Mouse (Mus musculus): Measurements from ENCODE around the gene Olfr652. TPM values are rescaled to one million over a fixed set of nuclear protein-coding genes. Genes with fewer than 3 reads are reported as not detected.

Olfr652 gene
- total and polyA plus RNA-seq, 3 experiments, result not detected

- no peak for TF ChIP-seq IRF4 (IDR thresholded peaks at IDR 0.05; ENCODE audit: low read depth, low read length)
- no peak for TF ChIP-seq ZKSCAN1 (IDR thresholded peaks at IDR 0.05; ENCODE audit: borderline replicate concordance, low read depth, low read length)
- Histone ChIP-seq H3K4me3 (replicated peaks in 1 of 3; ENCODE audit: low read depth in 2 of 3, low read length in 2 of 3, poor library complexity in 1 of 3) (no peak within 1 kb of the TSS), H3K9ac (ENCODE audit: insufficient read depth, low read depth) (no peak within 1 kb of the TSS), H3K9me3 (replicated peaks; ENCODE audit: low read length) (no peaks in the 10 kb centered on the region), H3K79me2 (replicated peaks; ENCODE audit: control insufficient read depth, extremely low read depth, insufficient read depth, poor library complexity, severe bottlenecking) (no peaks in the 10 kb centered on the region), H3K36me3 (replicated peaks in 1 of 2; ENCODE audit: control insufficient read depth in 1 of 2, insufficient read depth in 1 of 2, low read length in 1 of 2) (no peaks in the 10 kb centered on the region), H3K4me2 (ENCODE audit: insufficient read depth, low read depth, poor library complexity, severe bottlenecking) (no peak within 1 kb of the TSS), H3K27ac (ENCODE audit: insufficient read depth, low read depth) (no peak within 1 kb of the TSS), H3K27me3 (replicated peaks) (no peaks in the 10 kb centered on the region), H3K4me1 (ENCODE audit: control insufficient read depth in 1 of 2, insufficient read depth in 2 of 2) (no peaks in the 10 kb centered on the region; a peak in 1 of 4 replicates)
- dilution Hi-C loops (cut with MboI; ENCODE audit: extremely low pct_ligation_motif_present, extremely low pct_unique_long_range_greater_than_20kb, low sequenced_read_pairs), result no loop called here
- in situ Hi-C loops (cut with MboI; ENCODE audit: low pct_ligation_motif_present, low pct_unique_long_range_greater_than_20kb, low sequenced_read_pairs), result no loop called here
- DNase-seq (ENCODE audit: extremely low read depth), result no peak
Observed at GRCm38 (mm10) chr7:104601679-104602078, 41.0 kb downstream of the Olfr652 start, which contains the start of gene Olfr655. Gene Olfr655, minus strand, starts transcription at chr7:104601779.

GRCm38 (mm10) chr7:104603173-104603572, 42.5 kb downstream of the Olfr652 start:
- H3K4me2 ChIP-seq (ENCODE audit: insufficient read depth, low read depth, poor library complexity, severe bottlenecking), result no peak overlapping the region
- no peak overlapping the region for H3K27ac ChIP-seq (ENCODE audit: insufficient read depth, low read depth)
- no peaks in the 10 kb centered on the region for H3K79me2 ChIP-seq (replicated peaks; ENCODE audit: control insufficient read depth, extremely low read depth, insufficient read depth, poor library complexity, severe bottlenecking)
- H3K27me3 ChIP-seq (replicated peaks), result no peaks in the 10 kb centered on the region
- dilution Hi-C loops (cut with MboI; ENCODE audit: extremely low pct_ligation_motif_present, extremely low pct_unique_long_range_greater_than_20kb, low sequenced_read_pairs), result no loop called here
- in situ Hi-C loops (cut with MboI; ENCODE audit: low pct_ligation_motif_present, low pct_unique_long_range_greater_than_20kb, low sequenced_read_pairs), result no loop called here
- H3K4me3 ChIP-seq (replicated peaks in 1 of 3; ENCODE audit: low read depth in 2 of 3, low read length in 2 of 3, poor library complexity in 1 of 3), result no peak overlapping the region
- H3K4me1 ChIP-seq (ENCODE audit: control insufficient read depth in 1 of 2, insufficient read depth in 2 of 2), result no peaks in the 10 kb centered on the region
- H3K9ac ChIP-seq (ENCODE audit: insufficient read depth, low read depth), result no peak overlapping the region
- no peaks in the 10 kb centered on the region for H3K9me3 ChIP-seq (replicated peaks; ENCODE audit: low read length)
- no peaks in the 10 kb centered on the region for H3K36me3 ChIP-seq (replicated peaks in 1 of 2; ENCODE audit: control insufficient read depth in 1 of 2, insufficient read depth in 1 of 2, low read length in 1 of 2)
- peak; percentile 70 for DNase-seq (ENCODE audit: extremely low read depth)
- TF ChIP-seq USF1 (IDR thresholded peaks at IDR 0.05; ENCODE audit: low read depth, low read length) (no peak), MAFK (IDR thresholded peaks at IDR 0.05; ENCODE audit: insufficient replicate concordance, low read length) (no peak), MAZ (IDR thresholded peaks at IDR 0.05; ENCODE audit: low read depth, low read length) (no peak), ELF1 (IDR thresholded peaks at IDR 0.05; ENCODE audit: low read depth, low read length) (no peak), POLR2A (IDR thresholded peaks at IDR 0.05; ENCODE audit: low read depth, low read length) (no peak), RCOR1 (conservative IDR thresholded peaks at IDR 0.05; ENCODE audit: low read depth, low read length) (no peak), CTCF (conservative IDR thresholded peaks at IDR 0.05 in 1 of 2, IDR thresholded peaks at IDR 0.05 in 1 of 2; ENCODE audit: low read depth in 2 of 2, low read length in 2 of 2) (peak; percentile 82 to 96), E2F4 (IDR thresholded peaks at IDR 0.05; ENCODE audit: insufficient replicate concordance, low read depth, low read length) (no peak), IRF4 (IDR thresholded peaks at IDR 0.05; ENCODE audit: low read depth, low read length) (no peak), JUND (conservative IDR thresholded peaks at IDR 0.05; ENCODE audit: low read depth, low read length) (no peak), TBP (conservative IDR thresholded peaks at IDR 0.05; ENCODE audit: low read depth, low read length) (no peak), UBTF (IDR thresholded peaks at IDR 0.05; ENCODE audit: low read depth, low read length) (no peak), MYC (IDR thresholded peaks at IDR 0.05; ENCODE audit: low read depth, low read length) (peak; percentile 84), CHD1 (IDR thresholded peaks at IDR 0.05; ENCODE audit: low read depth, low read length) (no peak), ETS1 (conservative IDR thresholded peaks at IDR 0.05; ENCODE audit: low read depth, low read length) (no peak), MAX (IDR thresholded peaks at IDR 0.05; ENCODE audit: low read length) (peak; percentile 72), MXI1 (IDR thresholded peaks at IDR 0.05; ENCODE audit: low read depth, low read length) (no peak), NRF1 (IDR thresholded peaks at IDR 0.05; ENCODE audit: low read depth, low read length) (no peak), CHD2 (IDR thresholded peaks at IDR 0.05; ENCODE audit: low read length) (no peak), ZKSCAN1 (IDR thresholded peaks at IDR 0.05; ENCODE audit: borderline replicate concordance, low read depth, low read length) (no peak), JUN (IDR thresholded peaks at IDR 0.05; ENCODE audit: insufficient read depth, low read depth, low read length) (no peak), ZMIZ1 (IDR thresholded peaks at IDR 0.05; ENCODE audit: low read depth, low read length) (no peak), ZNF384 (IDR thresholded peaks at IDR 0.05; ENCODE audit: low read depth, low read length) (no peak), SMC3 (IDR thresholded peaks at IDR 0.05; ENCODE audit: low read depth, low read length) (peak; percentile 75), GABPA (IDR thresholded peaks at IDR 0.05; ENCODE audit: insufficient replicate concordance, low read depth, low read length) (no peak), RAD21 (IDR thresholded peaks at IDR 0.05; ENCODE audit: low read depth, low read length) (peak; percentile 80), NELFE (IDR thresholded peaks at IDR 0.05; ENCODE audit: low read depth, low read length) (no peak), KAT2A (IDR thresholded peaks at IDR 0.05; ENCODE audit: insufficient replicate concordance, low read length) (no peak), POLR2AphosphoS2 (IDR thresholded peaks at IDR 0.05; ENCODE audit: low read depth, low read length) (no peak), HCFC1 (IDR thresholded peaks at IDR 0.05; ENCODE audit: low read depth, low read length) (no peak), SIN3A (IDR thresholded peaks at IDR 0.05; ENCODE audit: low read length) (no peak), PAX5 (IDR thresholded peaks at IDR 0.05; ENCODE audit: low read length) (no peak), ZC3H11A (IDR thresholded peaks at IDR 0.05; ENCODE audit: low read depth, low read length) (no peak), USF2 (conservative IDR thresholded peaks at IDR 0.05; ENCODE audit: low read depth, low read length) (no peak)

All from CH12.LX (cell line).